Mouse (Mus musculus): Measurements from ENCODE around the gene B4galt1.

DNA sequence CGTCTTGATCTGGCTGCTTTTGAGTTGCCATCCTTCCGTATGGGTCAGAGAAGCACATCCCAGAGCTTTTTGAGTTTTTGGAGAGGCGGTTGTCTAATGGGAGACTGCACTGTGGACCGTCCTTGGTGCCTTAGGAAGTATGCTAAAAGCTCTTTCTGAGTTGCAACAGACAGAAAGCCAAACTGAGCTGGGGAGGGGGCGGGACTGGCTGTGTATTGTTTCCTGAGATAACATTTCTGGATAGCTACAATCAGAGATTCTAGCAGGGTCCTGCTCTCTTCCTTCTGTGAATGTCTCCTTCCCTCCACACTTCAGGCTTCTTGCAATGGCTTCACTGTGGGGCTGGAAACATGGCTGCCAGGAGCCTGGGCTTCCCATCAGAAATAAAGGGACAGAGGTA lies 23.7 kb upstream of the B4galt1 start:
- TF ChIP-seq CTCF (IDR thresholded peaks at IDR 0.05; ENCODE audit: low read depth, low read length) (no peak), TAL1 (conservative IDR thresholded peaks at IDR 0.05; ENCODE audit: low read depth, low read length) (no peak), GATA1 (IDR thresholded peaks at IDR 0.05; ENCODE audit: borderline replicate concordance, low read length) (no peak), POLR2AphosphoS5 (IDR thresholded peaks at IDR 0.05; ENCODE audit: insufficient replicate concordance, low read depth, low read length) (no peak)

Measured in G1E (cell line).